Mouse (Mus musculus): ENCODE measurements around the gene Sh2d5. TPM values are rescaled to one million over a fixed set of nuclear protein-coding genes. Genes with fewer than 3 reads are reported as not detected.
A peak's percentile ranks its signal among the peaks of the same experiment; 100 is the strongest.

The Sh2d5 gene
- polyA plus RNA-seq, 1 experiment from 2014 or later = 0.77 TPM

- Histone ChIP-seq H3K4me3 (replicated peaks) (no peak overlapping the region), H3K36me3 (no peaks in the 10 kb centered on the region), H3K4me1 (peaks cover 1% of the 10 kb centered on the region), H3K9me3 (replicated peaks) (no peaks in the 10 kb centered on the region), H3K27me3 (peaks cover 21% of the 10 kb centered on the region; the same call in 1 of the 2 replicates), H3K27ac (no peak overlapping the region), H3K4me2 (no peak overlapping the region), H3K9ac (no peak overlapping the region)
- ATAC-seq (replicated peaks; ENCODE audit: low FRiP score) = no peak
- 83% methylated on average over 10 of the region's 10 CpGs for WGBS
Measured at GRCm38 (mm10) chr4:138267869-138268268, 17.7 kb downstream of the Sh2d5 start.

- H3K27ac ChIP-seq = no peak overlapping the region
- no peaks in the 10 kb centered on the region for H3K36me3 ChIP-seq
- no peaks in the 10 kb centered on the region for H3K9me3 ChIP-seq (replicated peaks)
- H3K4me1 ChIP-seq = no peaks in the 10 kb centered on the region
- 0 out of 2 replicates have a peak, but pooled peaks have one; percentile 46 for ATAC-seq (replicated peaks; ENCODE audit: low FRiP score)
- no peak overlapping the region for H3K4me2 ChIP-seq
- H3K27me3 ChIP-seq = peaks cover 3% of the 10 kb centered on the region; the same call in 1 of the 2 replicates
- no peak overlapping the region for H3K4me3 ChIP-seq (replicated peaks)
- WGBS = 64% methylated on average over 14 of the region's 14 CpGs
- H3K9ac ChIP-seq = no peak overlapping the region
Measured at GRCm38 (mm10) chr4:138272011-138272997, 22.1 kb downstream of the Sh2d5 start.

- 60% methylated on average over 7 of the region's 7 CpGs for WGBS
- Histone ChIP-seq H3K9ac (no peak overlapping the region), H3K27me3 (no peaks in the 10 kb centered on the region), H3K36me3 (no peaks in the 10 kb centered on the region), H3K27ac (no peak overlapping the region), H3K4me1 (no peaks in the 10 kb centered on the region), H3K9me3 (replicated peaks) (no peaks in the 10 kb centered on the region), H3K4me2 (no peak overlapping the region), H3K4me3 (replicated peaks) (no peak overlapping the region)
- no peak for ATAC-seq (replicated peaks; ENCODE audit: low FRiP score)
Measured at GRCm38 (mm10) chr4:138278346-138278745, 28.1 kb downstream of the Sh2d5 start.

GRCm38 (mm10) chr4:138282834-138283233, 32.6 kb downstream of the Sh2d5 start:
- Histone ChIP-seq H3K27me3 (no peaks in the 10 kb centered on the region), H3K4me2 (no peak overlapping the region), H3K27ac (no peak overlapping the region), H3K9me3 (replicated peaks) (no peaks in the 10 kb centered on the region), H3K4me3 (replicated peaks) (no peak overlapping the region), H3K9ac (no peak overlapping the region), H3K4me1 (no peaks in the 10 kb centered on the region), H3K36me3 (no peaks in the 10 kb centered on the region)
- WGBS = 29% methylated on average over 4 of the region's 4 CpGs
- ATAC-seq (replicated peaks; ENCODE audit: low FRiP score) = peak; percentile 70

GRCm38 (mm10) chr4:138286411-138286810, 36.2 kb downstream of the Sh2d5 start:
- Histone ChIP-seq H3K4me3 (replicated peaks) (no peak overlapping the region), H3K9ac (no peak overlapping the region), H3K36me3 (no peaks in the 10 kb centered on the region), H3K4me2 (no peak overlapping the region), H3K27ac (no peak overlapping the region), H3K9me3 (replicated peaks) (no peaks in the 10 kb centered on the region), H3K27me3 (no peaks in the 10 kb centered on the region), H3K4me1 (peaks cover 2% of the 10 kb centered on the region; the same call in 1 of the 2 replicates)
- WGBS = 81% methylated on average over 12 of the region's 12 CpGs
- no peak for ATAC-seq (replicated peaks; ENCODE audit: low FRiP score)

GRCm38 (mm10) chr4:138288691-138289090, 38.5 kb downstream of the Sh2d5 start:
- Histone ChIP-seq H3K27ac (no peak overlapping the region), H3K4me1 (peaks cover 11% of the 10 kb centered on the region; the same call in 1 of the 2 replicates), H3K36me3 (no peaks in the 10 kb centered on the region), H3K4me3 (replicated peaks) (no peak overlapping the region), H3K9me3 (replicated peaks) (no peaks in the 10 kb centered on the region), H3K9ac (no peak overlapping the region), H3K27me3 (no peaks in the 10 kb centered on the region), H3K4me2 (no peak overlapping the region)
- no peak for ATAC-seq (replicated peaks; ENCODE audit: low FRiP score)
- 89% methylated on average over 7 of the region's 7 CpGs for WGBS

GRCm38 (mm10) chr4:138292028-138292427, 41.8 kb downstream of the Sh2d5 start:
- no peak for ATAC-seq (replicated peaks; ENCODE audit: low FRiP score)
- WGBS = 89% methylated on average over 13 of the region's 13 CpGs

GRCm38 (mm10) chr4:138293261-138293948, 43.2 kb downstream of the Sh2d5 start:
- no peak overlapping the region for H3K4me2 ChIP-seq
- no peak for ATAC-seq (replicated peaks; ENCODE audit: low FRiP score)
- H3K36me3 ChIP-seq = no peaks in the 10 kb centered on the region
- H3K4me1 ChIP-seq = peaks cover 11% of the 10 kb centered on the region; the same call in 1 of the 2 replicates
- WGBS = 70% methylated on average over 18 of the region's 18 CpGs
- H3K27me3 ChIP-seq = no peaks in the 10 kb centered on the region
- no peaks in the 10 kb centered on the region for H3K9me3 ChIP-seq (replicated peaks)
- no peak overlapping the region for H3K27ac ChIP-seq
- H3K9ac ChIP-seq = no peak overlapping the region
- no peak overlapping the region for H3K4me3 ChIP-seq (replicated peaks)

More at GRCm38 (mm10) chr4:138292028-138292427, 41.8 kb downstream of the Sh2d5 start:
- Histone ChIP-seq H3K9ac (no peak overlapping the region), H3K27me3 (no peaks in the 10 kb centered on the region), H3K4me3 (replicated peaks) (no peak overlapping the region), H3K4me1 (peaks cover 11% of the 10 kb centered on the region; the same call in 1 of the 2 replicates), H3K36me3 (no peaks in the 10 kb centered on the region), H3K4me2 (no peak overlapping the region), H3K9me3 (replicated peaks) (no peaks in the 10 kb centered on the region), H3K27ac (peak overlapping the region; percentile 45; the same call in 1 of the 2 replicates)

GRCm38 (mm10) chr4:138293949-138294550, 43.8 kb downstream of the Sh2d5 start:
- Histone ChIP-seq H3K4me3 (replicated peaks) (no peak overlapping the region), H3K27ac (no peak overlapping the region), H3K4me2 (no peak overlapping the region), H3K9ac (no peak overlapping the region), H3K9me3 (replicated peaks) (no peaks in the 10 kb centered on the region), H3K27me3 (no peaks in the 10 kb centered on the region), H3K36me3 (no peaks in the 10 kb centered on the region), H3K4me1 (peaks cover 11% of the 10 kb centered on the region; the same call in 1 of the 2 replicates)
- ATAC-seq (replicated peaks; ENCODE audit: low FRiP score) = no peak
- WGBS = 81% methylated on average over 12 of the region's 14 CpGs

GRCm38 (mm10) chr4:138301271-138301780, 51.1 kb downstream of the Sh2d5 start:
- Histone ChIP-seq H3K27me3 (no peaks in the 10 kb centered on the region), H3K4me2 (no peak overlapping the region), H3K27ac (no peak overlapping the region), H3K4me1 (peaks cover 24% of the 10 kb centered on the region), H3K36me3 (no peaks in the 10 kb centered on the region), H3K9me3 (replicated peaks) (no peaks in the 10 kb centered on the region), H3K4me3 (replicated peaks) (no peak overlapping the region), H3K9ac (no peak overlapping the region)
- WGBS = 77% methylated on average over 10 of the region's 10 CpGs
- ATAC-seq (replicated peaks; ENCODE audit: low FRiP score) = no peak

GRCm38 (mm10) chr4:138303011-138303410, 52.8 kb downstream of the Sh2d5 start:
- H3K9ac ChIP-seq = no peak overlapping the region

More at GRCm38 (mm10) chr4:138303011-138303410, 52.8 kb downstream of the Sh2d5 start:
- no peak for ATAC-seq (replicated peaks; ENCODE audit: low FRiP score)
- Histone ChIP-seq H3K9me3 (replicated peaks) (no peaks in the 10 kb centered on the region), H3K27me3 (no peaks in the 10 kb centered on the region), H3K4me3 (replicated peaks) (peak overlapping the region; percentile 99; the same call in 1 of the 2 replicates), H3K4me2 (peak overlapping the region; percentile 89; the same call in 1 of the 2 replicates), H3K27ac (no peak overlapping the region), H3K36me3 (peaks cover 17% of the 10 kb centered on the region), H3K4me1 (peaks cover 34% of the 10 kb centered on the region)
- WGBS = 91% methylated on average over 3 of the region's 3 CpGs

Data from kidney, embryonic 15.5 days (tissue).